Mouse (Mus musculus) liver, postnatal 0 days (tissue): Measurements from ENCODE around the gene Agps. TPM values are rescaled to one million over a fixed set of nuclear protein-coding genes. Genes with fewer than 3 reads are reported as not detected.

ENCODE experiments used
- ATAC-seq: fragments of 200-750 bp; cut with Nextera tagmentation; 2 replicates; pipeline ENCODE4 v1.8.0; 2017; ENCODE audit warnings: mild to moderate bottlenecking, moderate library complexity
- DNase-seq: peaks from one replicate; pipeline ENCODE4 v3.0.0-alpha.2; 2016
- H3K27ac ChIP-seq: fragments of 300-500 bp; sonication (generic); 2 replicates; pipeline ENCODE4 v1.5.1; 2014; ENCODE audit warnings: antibody characterized with exemption, moderate library complexity, mild to moderate bottlenecking, low read depth
- H3K27me3 ChIP-seq: fragments of 300-500 bp; sonication (generic); 2 replicates; pipeline ENCODE4 v1.6.1; 2014; ENCODE audit warnings: low read length, control low read depth, mixed read lengths; ENCODE audit not compliant: insufficient read depth
- H3K36me3 ChIP-seq: fragments of 300-500 bp; sonication (generic); replicated peaks from 2 replicates; pipeline ENCODE4 v1.6.1; 2014; ENCODE audit warnings: mild to moderate bottlenecking, control low read depth, low read length, moderate library complexity, mixed read lengths; ENCODE audit not compliant: insufficient read depth
- H3K4me1 ChIP-seq: fragments of 300-500 bp; sonication (generic); 2 replicates; pipeline ENCODE4 v1.6.1; 2014; ENCODE audit warnings: antibody characterized with exemption, mild to moderate bottlenecking, control low read depth; ENCODE audit not compliant: insufficient read depth
- H3K4me2 ChIP-seq: fragments of 300-500 bp; sonication (generic); 2 replicates; pipeline ENCODE4 v1.6.1; 2014; ENCODE audit warnings: low read depth, mild to moderate bottlenecking, low read length, moderate library complexity, mixed read lengths
- H3K4me3 ChIP-seq: fragments of 300-500 bp; sonication (generic); 2 replicates; pipeline ENCODE4 v1.5.1; 2014; ENCODE audit warnings: low read depth, low read length
- H3K9ac ChIP-seq: fragments of 300-500 bp; sonication (generic); replicated peaks from 2 replicates; pipeline ENCODE4 v1.6.1; 2014; ENCODE audit warnings: mild to moderate bottlenecking, moderate library complexity
- H3K9me3 ChIP-seq: fragments of 300-500 bp; sonication (generic); 2 replicates; pipeline ENCODE4 v1.6.1; 2016; ENCODE audit warnings: mild to moderate bottlenecking, control low read depth, low read length, mixed read lengths
- CTCF ChIP-seq: sonication (generic); IDR thresholded peaks from 2 replicates; pipeline ENCODE4 v1.5.1; 2016; ENCODE audit warnings: antibody characterized with exemption, low read depth
- EP300 ChIP-seq: IDR thresholded peaks from 2 replicates; pipeline ENCODE4 v1.6.1; 2016; ENCODE audit warnings: antibody characterized with exemption, low read depth, mild to moderate bottlenecking
- WGBS: fragments of 180-500 bp; shearing (Covaris S2); extraction: QIAGEN DNeasy Blood & Tissue Kit; methylation state at CpG from one replicate; pipeline ENCODE4 v1.1.7; 2014; ENCODE audit not compliant: insufficient replicate concordance; 5-methylcytosine and 5-hydroxymethylcytosine counted together
- polyA plus RNA-seq: library from polyadenylated mRNA; unstranded; fragments of >200 nt; fragmentation: Nextera tagmentation; extraction: Ambion mirVana; gene quantifications from 2 replicates; pipeline ENCODE4 v1.2.1, GENCODE M21; 2015

Gene Agps
- polyA plus RNA-seq, 1 experiment from 2014 or later, result 5.7 TPM

DNA sequence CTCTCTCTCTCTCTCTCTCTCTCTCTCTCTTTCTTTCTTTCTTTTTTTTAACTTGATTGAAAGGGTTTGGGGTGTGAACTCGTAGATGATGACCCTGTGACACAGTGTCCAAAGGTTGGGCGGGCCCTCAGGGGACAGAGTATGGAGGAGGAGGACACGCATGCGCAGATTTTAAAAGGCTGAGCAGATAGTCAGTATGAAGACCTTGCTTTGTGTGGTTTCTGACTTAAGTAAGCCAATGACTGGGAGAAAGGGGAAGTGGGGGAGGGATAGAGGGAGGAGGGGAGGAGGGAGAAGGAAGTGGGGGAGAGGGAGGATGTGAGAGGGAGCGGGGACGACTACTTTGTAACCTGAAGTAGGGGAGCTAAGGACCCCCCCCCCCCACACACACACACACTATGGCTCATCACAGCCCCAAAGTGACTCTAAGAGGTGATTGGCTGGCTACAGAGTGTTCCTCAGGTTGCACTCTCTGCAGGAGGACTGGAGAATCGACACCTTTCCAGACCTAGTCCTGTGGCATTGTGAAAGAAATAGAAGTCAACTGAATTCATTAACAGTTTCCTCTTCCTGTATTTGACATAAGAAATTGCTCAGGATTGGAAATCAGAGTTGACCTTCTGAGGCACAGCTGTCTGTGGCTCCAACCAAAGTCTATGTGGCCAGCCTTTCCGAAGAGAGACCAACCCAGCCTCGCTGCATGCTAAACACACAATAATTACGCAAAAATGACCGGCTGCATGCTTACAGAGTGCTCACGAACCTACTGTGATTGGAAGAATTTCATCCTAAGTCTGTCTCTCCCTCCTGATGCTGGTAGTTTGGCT is 39.4 kb upstream of the Agps start:
- ATAC-seq, result peak; percentile 86
- no peak overlapping the region for H3K9ac ChIP-seq
- H3K27me3 ChIP-seq, result no peaks in the 10 kb centered on the region
- H3K9me3 ChIP-seq, result no peaks in the 10 kb centered on the region
- H3K36me3 ChIP-seq, result no peaks in the 10 kb centered on the region
- DNase-seq, result peak; percentile 61
- WGBS, result 18% methylated on average over 12 of the region's 12 CpGs
- H3K27ac ChIP-seq, result peak overlapping the region; percentile 66
- TF ChIP-seq CTCF (no peak), EP300 (peak; percentile 16; the same call in 1 of the 2 replicates)
- peak overlapping the region; percentile 68 for H3K4me2 ChIP-seq
- 0 out of 2 replicates have a peak, but pooled peaks cover 3% of the 10 kb centered on the region for H3K4me1 ChIP-seq
- H3K4me3 ChIP-seq, result peak overlapping the region; percentile 32; the same call in 1 of the 2 replicates

DNA sequence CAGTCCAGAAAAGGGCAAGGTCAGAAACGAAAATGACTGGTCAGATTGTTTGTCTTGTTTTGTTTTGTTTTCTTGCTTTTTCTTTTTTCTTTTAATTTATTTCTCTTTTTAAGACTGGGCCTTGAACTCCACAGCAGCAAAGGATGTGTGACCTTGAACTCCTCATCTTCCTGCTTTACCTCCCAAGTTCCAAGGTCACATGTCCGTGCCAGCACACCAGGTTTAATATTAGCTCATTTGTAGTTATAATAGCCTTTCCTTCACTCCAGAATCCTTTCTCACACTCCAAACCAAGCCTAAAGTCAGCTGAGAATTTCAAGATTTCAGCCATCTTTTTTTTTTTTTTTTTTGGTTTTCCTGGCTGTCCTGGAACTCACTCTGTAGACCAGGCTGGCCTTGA is 35.8 kb upstream of the Agps start:
- no peak for ATAC-seq
- WGBS, result 57% methylated on average over 2 of the region's 2 CpGs
- H3K9me3 ChIP-seq, result no peaks in the 10 kb centered on the region
- 0 out of 2 replicates have a peak, but pooled peaks cover 3% of the 10 kb centered on the region for H3K4me1 ChIP-seq
- no peaks in the 10 kb centered on the region for H3K27me3 ChIP-seq
- no peak overlapping the region for H3K4me2 ChIP-seq
- no peak overlapping the region for H3K4me3 ChIP-seq
- no peak for DNase-seq
- TF ChIP-seq EP300, result no peak
- no peak for TF ChIP-seq CTCF
- H3K27ac ChIP-seq, result no peak overlapping the region
- H3K9ac ChIP-seq, result no peak overlapping the region
- no peaks in the 10 kb centered on the region for H3K36me3 ChIP-seq

DNA sequence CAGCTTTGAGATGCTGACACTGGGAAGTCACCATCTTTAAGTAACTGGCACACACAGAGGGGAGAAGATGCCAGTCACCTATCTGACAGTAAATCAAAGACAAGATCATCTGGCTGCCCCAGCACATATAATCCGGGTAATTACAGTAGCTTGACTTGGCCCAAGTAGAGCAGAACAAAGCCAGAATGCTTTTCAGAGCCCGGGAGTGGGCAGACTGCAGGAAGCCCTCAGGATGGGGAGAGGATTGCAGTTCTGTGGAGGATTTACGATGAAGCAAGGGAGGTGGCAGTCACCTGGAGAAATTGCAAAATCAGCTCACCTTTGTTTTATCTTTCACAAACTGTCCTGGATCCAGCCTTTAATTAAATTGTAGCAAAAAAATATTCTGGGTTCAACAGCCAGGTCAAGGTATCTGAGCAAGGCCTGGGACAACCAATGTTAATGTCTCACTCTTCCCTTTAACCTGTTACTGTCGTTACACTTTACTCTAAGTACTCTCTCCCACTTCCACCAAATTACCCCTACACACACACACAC is 33.5 kb upstream of the Agps start:
- H3K27me3 ChIP-seq, result no peaks in the 10 kb centered on the region
- H3K4me1 ChIP-seq, result no peaks in the 10 kb centered on the region
- TF ChIP-seq CTCF (no peak), EP300 (no peak)
- 66% methylated on average over 4 of the region's 4 CpGs for WGBS
- H3K4me3 ChIP-seq, result no peak overlapping the region
- H3K36me3 ChIP-seq, result no peaks in the 10 kb centered on the region
- no peak overlapping the region for H3K9ac ChIP-seq
- DNase-seq, result no peak
- no peak overlapping the region for H3K4me2 ChIP-seq
- no peak for ATAC-seq
- no peaks in the 10 kb centered on the region for H3K9me3 ChIP-seq
- H3K27ac ChIP-seq, result no peak overlapping the region

DNA sequence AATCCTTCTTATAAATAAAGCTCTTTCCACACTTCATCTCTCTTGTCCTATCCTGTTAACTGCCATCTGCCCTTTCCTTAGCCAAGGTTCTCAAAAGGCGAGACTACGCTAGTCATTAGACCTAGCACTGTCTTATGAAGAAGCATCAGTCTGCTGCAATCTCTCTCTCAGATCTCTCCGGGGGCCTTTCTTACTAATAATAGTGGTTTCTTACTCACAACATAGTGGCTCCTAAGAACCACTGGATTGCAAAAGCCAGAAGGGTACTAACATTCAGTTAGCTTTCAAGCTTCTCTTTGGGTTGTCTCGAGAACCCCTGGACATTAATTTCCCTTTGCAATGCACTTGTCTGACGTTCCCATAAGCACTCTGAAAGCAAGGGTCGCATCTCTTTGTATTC is 26.2 kb upstream of the Agps start:
- H3K9ac ChIP-seq, result no peak overlapping the region
- no peaks in the 10 kb centered on the region for H3K9me3 ChIP-seq
- H3K4me2 ChIP-seq, result no peak overlapping the region
- no peaks in the 10 kb centered on the region for H3K4me1 ChIP-seq
- DNase-seq (no peak), ATAC-seq (no peak)
- TF ChIP-seq EP300, result no peak
- no peak for TF ChIP-seq CTCF
- H3K27ac ChIP-seq, result no peak overlapping the region
- H3K27me3 ChIP-seq, result no peaks in the 10 kb centered on the region
- no peak overlapping the region for H3K4me3 ChIP-seq
- H3K36me3 ChIP-seq, result no peaks in the 10 kb centered on the region
- 76% methylated on average over 6 of the region's 6 CpGs for WGBS

DNA sequence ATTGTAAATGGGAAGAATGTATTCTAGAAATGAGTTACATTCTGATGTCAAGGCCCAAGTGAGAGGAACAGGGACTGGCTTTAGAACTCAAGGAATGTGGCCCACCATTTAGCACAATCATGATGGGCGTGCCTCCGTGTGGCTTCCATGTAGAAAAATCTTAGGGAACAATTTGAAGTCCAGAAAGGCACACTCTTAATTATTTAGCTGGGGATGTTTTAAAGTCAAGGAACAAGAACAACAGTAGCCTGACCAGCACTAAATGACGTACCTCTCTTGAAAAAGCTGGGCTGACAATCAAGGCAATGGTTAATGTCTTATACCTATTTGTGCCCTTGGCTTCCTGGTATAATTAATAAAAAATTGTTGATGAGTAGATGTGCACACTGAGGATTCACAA is 25.1 kb upstream of the Agps start:
- TF ChIP-seq EP300 (no peak), CTCF (no peak)
- H3K36me3 ChIP-seq, result no peaks in the 10 kb centered on the region
- H3K9ac ChIP-seq, result no peak overlapping the region
- no peak for DNase-seq
- H3K27me3 ChIP-seq, result no peaks in the 10 kb centered on the region
- ATAC-seq, result no peak
- H3K27ac ChIP-seq, result no peak overlapping the region
- H3K9me3 ChIP-seq, result no peaks in the 10 kb centered on the region
- H3K4me2 ChIP-seq, result no peak overlapping the region
- no peak overlapping the region for H3K4me3 ChIP-seq
- 85% methylated on average over 3 of the region's 3 CpGs for WGBS
- H3K4me1 ChIP-seq, result no peaks in the 10 kb centered on the region

DNA sequence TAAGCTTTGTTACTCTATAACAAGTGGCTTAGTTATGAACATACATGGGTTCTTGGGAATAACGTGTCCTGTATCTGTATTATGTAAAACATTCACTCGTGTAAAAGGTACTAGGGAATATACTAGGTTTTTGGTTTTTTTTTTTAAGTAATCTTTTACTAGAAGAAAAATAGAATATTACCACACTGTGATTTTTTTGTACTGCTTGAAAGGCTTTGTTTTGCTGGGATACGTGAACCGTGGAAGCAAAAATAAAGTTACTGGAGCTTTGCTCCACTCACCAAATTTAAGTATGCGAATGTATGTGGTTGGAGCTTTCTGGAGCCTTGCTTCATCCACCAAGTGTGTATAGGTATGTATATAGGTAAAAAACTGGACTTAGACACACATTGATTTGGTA is 24.5 kb upstream of the Agps start:
- no peaks in the 10 kb centered on the region for H3K4me1 ChIP-seq
- ATAC-seq (no peak), DNase-seq (no peak)
- no peaks in the 10 kb centered on the region for H3K27me3 ChIP-seq
- no peaks in the 10 kb centered on the region for H3K9me3 ChIP-seq
- no peak overlapping the region for H3K4me2 ChIP-seq
- TF ChIP-seq CTCF (no peak), EP300 (no peak)
- no peak overlapping the region for H3K4me3 ChIP-seq
- no peak overlapping the region for H3K9ac ChIP-seq
- no peaks in the 10 kb centered on the region for H3K36me3 ChIP-seq
- H3K27ac ChIP-seq, result no peak overlapping the region
- WGBS, result 84% methylated on average over 5 of the region's 5 CpGs
